Mouse (Mus musculus) liver (tissue): ENCODE data around the gene Cldn6.
A peak's percentile ranks its signal among the peaks of the same experiment; 100 is the strongest.

Source experiments
- DNase-seq: peaks from one replicate; pipeline ENCODE4 v3.0.0-alpha.2; 2020; ENCODE audit warnings: mixed read lengths

Cldn6 gene

GRCm38 (mm10) chr17:23722376-23723125, 43.5 kb downstream of the Cldn6 start, which contains the start of gene 1520401A03Rik:
1520401A03Rik (minus strand) TSS chr17:23722783.
- DNase-seq: no peak

GRCm38 (mm10) chr17:23725477-23725876, 46.4 kb downstream of the Cldn6 start:
- DNase-seq: no peak

DNA sequence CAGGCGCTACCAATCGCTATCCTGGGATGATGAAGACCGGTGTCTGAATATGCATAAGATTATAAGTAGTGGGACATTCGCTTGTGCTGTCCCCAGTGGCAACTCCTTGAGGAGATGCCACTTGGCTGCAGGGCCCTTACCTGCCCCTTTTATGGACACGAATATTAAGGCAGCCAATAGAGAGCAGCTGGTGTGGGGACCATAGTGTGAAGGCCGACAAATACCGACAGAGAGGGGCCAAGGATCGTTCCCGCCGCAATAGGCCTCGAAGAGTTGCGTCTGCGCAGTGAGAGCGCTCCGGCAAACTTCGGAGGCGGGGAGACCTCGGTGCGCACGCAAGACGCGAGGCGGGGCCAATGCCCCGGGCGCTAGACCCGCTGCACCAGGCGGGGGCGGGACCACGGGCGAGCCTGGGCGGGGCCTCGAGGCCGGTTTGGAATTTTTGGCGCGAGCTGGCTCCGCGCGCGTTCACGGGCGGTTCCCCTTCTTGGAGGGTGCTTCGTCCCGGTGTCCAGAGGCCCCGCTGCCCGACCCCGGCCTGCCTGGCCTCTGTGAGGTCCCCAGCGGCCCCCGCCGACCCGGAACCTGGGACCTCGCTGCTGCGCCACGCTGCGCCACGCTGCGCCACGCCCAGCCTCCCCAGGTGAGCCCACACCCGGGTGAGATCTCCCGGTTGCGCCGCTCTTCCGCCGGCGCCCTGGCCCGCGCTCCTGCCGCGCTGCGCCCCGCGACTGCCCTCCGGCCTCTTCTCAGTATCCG, 47.1 kb downstream of the Cldn6 start, which contains the start of gene Pkmyt1:
Gene Pkmyt1, plus strand, starts transcription at position 338 of the 759 bp plus-strand sequence.
- peak; percentile 97 for DNase-seq

DNA sequence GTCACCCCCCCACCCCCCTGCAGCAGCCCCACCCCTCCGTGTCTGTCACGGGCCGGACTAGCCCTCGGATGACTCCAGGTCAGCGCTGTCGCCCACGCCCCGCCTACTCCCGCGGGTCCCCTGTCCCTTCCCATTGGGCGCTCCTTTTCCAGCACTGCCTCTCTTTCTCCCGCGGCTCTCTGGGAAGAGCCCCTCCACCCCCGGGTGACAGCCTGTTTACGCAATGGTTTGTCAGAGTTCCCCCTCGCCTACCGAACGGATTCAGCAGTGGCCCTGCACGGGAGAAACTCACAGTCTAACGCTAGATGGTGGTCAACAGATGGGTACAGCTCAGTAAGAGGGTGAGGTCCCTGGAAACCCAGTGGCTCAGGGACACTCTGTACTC, 47.7 kb downstream of the Cldn6 start:
- DNase-seq: peak; percentile 91

DNA sequence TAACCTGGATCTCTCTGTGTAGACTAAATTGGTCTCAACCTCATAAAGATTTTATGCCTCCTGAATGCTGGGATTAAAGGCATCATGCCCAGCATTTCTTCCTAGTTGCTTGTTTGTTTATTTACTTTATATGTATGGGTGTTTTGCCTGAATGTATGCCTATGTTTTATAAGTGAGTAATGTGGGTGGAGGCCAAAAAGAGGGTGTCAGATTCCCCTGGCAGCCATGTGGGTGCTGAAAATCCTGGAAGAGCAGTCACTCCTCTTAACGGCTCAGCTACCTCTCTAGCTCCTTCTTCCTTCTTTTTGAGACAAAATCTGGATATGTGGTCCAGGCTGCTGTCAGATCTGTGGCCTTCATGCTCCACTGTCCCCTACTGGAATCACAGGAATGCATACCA, 51.4 kb downstream of the Cldn6 start:
- no peak for DNase-seq
